Mouse (Mus musculus) heart, postnatal 0 days (tissue): ENCODE measurements around the gene Sh3rf1. TPM values are rescaled to one million over a fixed set of nuclear protein-coding genes. Genes with fewer than 3 reads are reported as not detected.
A peak's percentile ranks its signal among the peaks of the same experiment; 100 is the strongest.

Experiments used
- ATAC-seq: fragments of 200-750 bp; cut with Nextera tagmentation; 2 replicates; pipeline ENCODE4 v1.8.0; 2017; ENCODE audit warnings: low read depth, moderate number of reproducible peaks, moderate library complexity; ENCODE audit not compliant: insufficient read depth
- DNase-seq: peaks from one replicate; pipeline ENCODE4 v3.0.0-alpha.2; 2016; ENCODE audit warnings: low spot score
- H3K27ac ChIP-seq: fragments of 300-500 bp; sonication (generic); 2 replicates; pipeline ENCODE4 v1.5.1; 2014; ENCODE audit warnings: low read depth, mild to moderate bottlenecking
- H3K27me3 ChIP-seq: fragments of 300-500 bp; sonication (generic); 2 replicates; pipeline ENCODE4 v1.6.1; 2014; ENCODE audit warnings: low read length, mixed read lengths; ENCODE audit not compliant: control insufficient read depth, insufficient read depth
- H3K36me3 ChIP-seq: fragments of 300-500 bp; sonication (generic); replicated peaks from 2 replicates; pipeline ENCODE4 v1.6.1; 2014; ENCODE audit warnings: low read length, mixed read lengths; ENCODE audit not compliant: control insufficient read depth, insufficient read depth
- H3K4me1 ChIP-seq: fragments of 300-500 bp; sonication (generic); 2 replicates; pipeline ENCODE4 v1.6.1; 2014; ENCODE audit warnings: antibody characterized with exemption; ENCODE audit not compliant: control insufficient read depth, insufficient read depth
- H3K4me2 ChIP-seq: fragments of 300-500 bp; sonication (generic); 2 replicates; pipeline ENCODE4 v1.6.1; 2014; ENCODE audit warnings: low read depth, mild to moderate bottlenecking, low read length, moderate library complexity
- H3K4me3 ChIP-seq: fragments of 300-500 bp; sonication (generic); 2 replicates; pipeline ENCODE4 v1.5.1; 2014; ENCODE audit warnings: low read depth, low read length
- H3K9ac ChIP-seq: fragments of 300-500 bp; sonication (generic); replicated peaks from 2 replicates; pipeline ENCODE4 v1.6.1; 2014; ENCODE audit warnings: low read depth, low read length, mixed read lengths
- H3K9me3 ChIP-seq: fragments of 300-500 bp; sonication (generic); replicated peaks from 2 replicates; pipeline ENCODE4 v1.6.1; 2016; ENCODE audit warnings: low read length; ENCODE audit not compliant: control insufficient read depth
- CTCF ChIP-seq: IDR thresholded peaks from 2 replicates; pipeline ENCODE4 v1.5.1; 2016; ENCODE audit warnings: antibody characterized with exemption, control low read depth, low read depth
- EP300 ChIP-seq: IDR thresholded peaks from 2 replicates; pipeline ENCODE4 v1.6.1; 2016; ENCODE audit warnings: antibody characterized with exemption, low read depth
- WGBS: fragments of 180-500 bp; shearing (Covaris S2); extraction: QIAGEN DNeasy Blood & Tissue Kit; methylation state at CpG from one replicate; pipeline ENCODE4 v1.1.7; 2014; 5-methylcytosine and 5-hydroxymethylcytosine counted together
- polyA plus RNA-seq: library from polyadenylated mRNA; unstranded; fragments of >200 nt; fragmentation: Nextera tagmentation; extraction: Ambion mirVana; gene quantifications from 2 replicates; pipeline ENCODE4 v1.2.1, GENCODE M21; 2015
- total RNA-seq: library from RNA; depleted of rRNA; stranded (reverse); fragments of >200 nt; gene quantifications from 2 replicates; pipeline ENCODE4 v1.2.3, GENCODE M21; 2014; ENCODE audit warnings: low replicate concordance

Gene Sh3rf1
- total and polyA plus RNA-seq, 2 experiments from 2014 or later, result 2.4 to 8.9 TPM

DNA sequence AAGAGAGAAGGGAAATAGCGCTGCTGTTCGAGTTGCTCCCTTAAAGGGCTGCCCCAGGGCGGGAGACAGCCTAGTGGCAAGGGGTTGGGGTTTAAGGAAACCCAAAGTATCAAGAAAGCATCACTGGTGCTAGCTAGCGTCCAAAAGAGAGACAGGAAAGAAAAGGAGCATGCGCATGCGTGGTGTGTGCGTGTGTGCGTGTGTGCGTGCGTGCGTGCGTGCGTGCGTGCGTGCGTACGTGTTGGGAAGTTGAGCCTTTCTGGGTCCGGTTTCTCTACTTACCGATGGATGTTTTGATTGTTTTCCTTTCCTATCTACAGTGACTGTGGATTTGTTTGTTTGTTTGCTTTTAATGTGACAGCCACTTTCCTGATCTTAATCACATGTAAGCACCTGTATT is 19.2 kb downstream of the Sh3rf1 start:
- H3K27me3 ChIP-seq, result peaks cover 4% of the 10 kb centered on the region; the same call in 1 of the 2 replicates
- no peak for ATAC-seq
- peaks cover 3% of the 10 kb centered on the region; the same call in 1 of the 2 replicates for H3K9me3 ChIP-seq
- no peak overlapping the region for H3K9ac ChIP-seq
- TF ChIP-seq CTCF (no peak), EP300 (no peak)
- H3K4me3 ChIP-seq, result no peak overlapping the region
- WGBS, result 92% methylated on average over 19 of the region's 19 CpGs
- no peak for DNase-seq
- H3K4me1 ChIP-seq, result peaks cover 14% of the 10 kb centered on the region; the same call in 1 of the 2 replicates
- no peak overlapping the region for H3K27ac ChIP-seq
- H3K4me2 ChIP-seq, result no peak overlapping the region
- no peaks in the 10 kb centered on the region for H3K36me3 ChIP-seq

DNA sequence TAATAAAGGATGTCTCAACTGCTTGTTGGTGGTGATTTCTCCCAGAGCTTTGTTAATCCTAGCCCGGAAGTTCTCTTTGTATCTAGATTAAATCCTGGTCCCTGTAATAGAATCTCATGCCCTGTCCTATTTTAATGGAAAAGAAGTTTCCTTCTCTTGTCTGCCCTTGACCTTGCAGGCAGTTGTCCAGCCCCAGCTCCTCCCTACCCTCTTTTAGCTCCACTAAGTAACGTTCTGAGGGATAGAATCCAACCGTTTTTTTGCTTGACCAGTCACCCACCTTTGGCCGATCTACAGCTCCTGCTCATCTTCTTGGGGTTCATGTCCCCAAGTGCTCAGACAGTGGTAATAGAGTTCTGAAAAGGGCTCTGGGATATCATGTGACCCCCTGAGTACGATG is 19.8 kb downstream of the Sh3rf1 start:
- peak overlapping the region; percentile 32 for H3K4me2 ChIP-seq
- ATAC-seq, result no peak
- WGBS, result 57% methylated on average over 5 of the region's 5 CpGs

DNA sequence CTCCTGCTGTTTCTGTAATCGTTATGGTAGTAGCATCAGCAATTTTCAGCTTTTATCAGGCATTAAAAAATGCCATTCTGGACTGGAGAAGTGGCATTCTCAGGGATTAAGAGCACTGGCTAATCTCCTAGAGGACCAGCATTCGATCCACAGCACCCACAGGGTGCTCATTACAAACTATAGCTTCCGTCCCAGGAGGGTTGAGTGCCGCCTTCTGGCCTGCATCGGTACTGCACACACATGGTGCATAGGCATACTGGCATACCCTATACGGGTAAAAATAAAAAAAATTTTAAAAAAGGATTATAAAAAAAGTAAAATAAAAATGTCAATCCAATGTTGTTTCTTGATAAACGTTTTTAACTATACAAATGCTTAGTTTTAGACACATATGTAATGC is 20.5 kb downstream of the Sh3rf1 start:
- DNase-seq (no peak), ATAC-seq (no peak)
- TF ChIP-seq EP300 (no peak), CTCF (no peak)
- Histone ChIP-seq H3K36me3 (no peaks in the 10 kb centered on the region), H3K4me2 (no peak overlapping the region), H3K4me1 (peaks cover 15% of the 10 kb centered on the region; the same call in 1 of the 2 replicates), H3K4me3 (no peak overlapping the region), H3K9ac (no peak overlapping the region), H3K27me3 (peaks cover 4% of the 10 kb centered on the region; the same call in 1 of the 2 replicates), H3K9me3 (peaks cover 3% of the 10 kb centered on the region; the same call in 1 of the 2 replicates), H3K27ac (no peak overlapping the region)
- 93% methylated on average over 7 of the region's 7 CpGs for WGBS

More for the DNA sequence above, 19.8 kb downstream of the Sh3rf1 start:
- DNase-seq, result peak; percentile 14
- no peak overlapping the region for H3K4me3 ChIP-seq
- H3K4me1 ChIP-seq, result peaks cover 15% of the 10 kb centered on the region; the same call in 1 of the 2 replicates
- peaks cover 3% of the 10 kb centered on the region; the same call in 1 of the 2 replicates for H3K9me3 ChIP-seq
- no peaks in the 10 kb centered on the region for H3K36me3 ChIP-seq
- TF ChIP-seq EP300 (no peak), CTCF (no peak)
- H3K27ac ChIP-seq, result no peak overlapping the region
- H3K27me3 ChIP-seq, result peaks cover 4% of the 10 kb centered on the region; the same call in 1 of the 2 replicates
- no peak overlapping the region for H3K9ac ChIP-seq

DNA sequence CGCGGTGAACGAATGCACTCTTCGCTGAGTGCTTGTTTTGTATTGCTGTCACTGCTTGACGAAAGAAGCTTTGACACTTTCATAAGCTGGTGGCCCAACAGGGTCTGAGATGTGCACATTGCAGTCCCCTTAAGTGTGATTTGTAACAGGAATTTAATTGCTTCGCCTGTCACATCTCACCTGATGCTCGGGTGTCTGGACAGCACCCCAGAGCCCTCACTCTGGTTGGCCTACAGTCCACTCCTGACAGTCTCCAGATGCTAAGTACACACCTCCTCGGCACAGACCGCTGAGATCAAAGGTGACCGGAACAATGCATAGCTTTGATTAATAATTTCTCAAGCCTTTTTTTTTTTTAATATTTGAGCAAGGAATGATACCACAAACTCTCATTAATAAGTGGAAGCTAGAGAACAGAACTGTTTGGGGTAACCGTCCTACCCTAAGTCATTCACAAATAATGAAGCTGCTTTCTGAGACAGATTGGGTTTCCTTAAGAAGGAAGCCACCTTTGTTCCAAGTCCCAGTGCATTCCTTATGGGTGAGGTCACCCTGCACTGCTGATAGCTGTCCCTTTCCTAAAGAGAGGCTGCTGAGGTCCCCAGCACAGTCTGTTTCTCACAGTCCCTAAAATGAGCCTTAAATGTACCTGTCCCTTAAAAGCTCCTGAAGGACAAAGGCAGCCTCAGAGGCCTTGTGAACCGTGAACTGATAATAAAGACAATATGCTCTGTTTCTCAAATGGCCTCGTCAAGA is 23.8 kb downstream of the Sh3rf1 start:
- Histone ChIP-seq H3K27me3 (no peaks in the 10 kb centered on the region), H3K27ac (peak overlapping the region; percentile 36; the same call in 1 of the 2 replicates), H3K4me3 (no peak overlapping the region), H3K4me2 (0 out of 2 replicates have a peak overlapping the region, but pooled peaks have one; percentile 2), H3K4me1 (peaks cover 15% of the 10 kb centered on the region; the same call in 1 of the 2 replicates), H3K9ac (no peak overlapping the region), H3K9me3 (peaks cover 12% of the 10 kb centered on the region), H3K36me3 (no peaks in the 10 kb centered on the region)
- TF ChIP-seq CTCF, result no peak
- TF ChIP-seq EP300, result no peak
- WGBS, result 59% methylated on average over 13 of the region's 13 CpGs
- DNase-seq (peak; percentile 32), ATAC-seq (peak; percentile 63; the same call in 1 of the 2 replicates)

- TF ChIP-seq EP300 (no peak), CTCF (no peak)
- Histone ChIP-seq H3K4me1 (peaks cover 11% of the 10 kb centered on the region; the same call in 1 of the 2 replicates), H3K4me3 (no peak overlapping the region), H3K27ac (no peak overlapping the region), H3K9me3 (peaks cover 9% of the 10 kb centered on the region), H3K27me3 (no peaks in the 10 kb centered on the region), H3K9ac (no peak overlapping the region), H3K4me2 (no peak overlapping the region), H3K36me3 (no peaks in the 10 kb centered on the region)
- no peak for DNase-seq
- 90% methylated on average over 4 of the region's 4 CpGs for WGBS
- ATAC-seq, result no peak
Measured at GRCm38 (mm10) chr8:61249511-61249910, 25.8 kb downstream of the Sh3rf1 start.
